Mouse (Mus musculus): ENCODE data around the gene Lasp1. TPM values are rescaled to one million over a fixed set of nuclear protein-coding genes. Genes with fewer than 3 reads are reported as not detected.

Lasp1 gene
- polyA plus RNA-seq, 1 experiment from 2014 or later = 84.0 TPM

- no peak for ATAC-seq (ENCODE audit: low FRiP score, low TSS enrichment)
- H3K27ac ChIP-seq (replicated peaks) = peak overlapping the region; percentile 63
- DNase-seq (ENCODE audit: low spot score) = no peak
- no peaks in the 10 kb centered on the region for H3K9me3 ChIP-seq (ENCODE audit: control insufficient read depth, low read length)
- H3K4me2 ChIP-seq (replicated peaks; ENCODE audit: low read depth) = no peak overlapping the region
- H3K27me3 ChIP-seq (ENCODE audit: control insufficient read depth, insufficient read depth, low read length) = no peaks in the 10 kb centered on the region
- WGBS = 21% methylated on average over 6 of the region's 6 CpGs
- peaks cover 49% of the 10 kb centered on the region for H3K4me1 ChIP-seq (replicated peaks; ENCODE audit: control insufficient read depth, insufficient read depth)
- peaks cover 6% of the 10 kb centered on the region; the same call in 1 of the 2 replicates for H3K36me3 ChIP-seq (ENCODE audit: control insufficient read depth, insufficient read depth, low read length)
- TF ChIP-seq EP300 (optimal IDR thresholded peaks at IDR 0.05) (no peak), CTCF (IDR thresholded peaks at IDR 0.05; ENCODE audit: low read depth) (no peak)
- H3K4me3 ChIP-seq (ENCODE audit: low read depth, low read length) = no peak overlapping the region
- no peak overlapping the region for H3K9ac ChIP-seq (ENCODE audit: low read length)
Measured at GRCm38 (mm10) chr11:97807626-97808025, 8.8 kb downstream of the Lasp1 start.

DNA sequence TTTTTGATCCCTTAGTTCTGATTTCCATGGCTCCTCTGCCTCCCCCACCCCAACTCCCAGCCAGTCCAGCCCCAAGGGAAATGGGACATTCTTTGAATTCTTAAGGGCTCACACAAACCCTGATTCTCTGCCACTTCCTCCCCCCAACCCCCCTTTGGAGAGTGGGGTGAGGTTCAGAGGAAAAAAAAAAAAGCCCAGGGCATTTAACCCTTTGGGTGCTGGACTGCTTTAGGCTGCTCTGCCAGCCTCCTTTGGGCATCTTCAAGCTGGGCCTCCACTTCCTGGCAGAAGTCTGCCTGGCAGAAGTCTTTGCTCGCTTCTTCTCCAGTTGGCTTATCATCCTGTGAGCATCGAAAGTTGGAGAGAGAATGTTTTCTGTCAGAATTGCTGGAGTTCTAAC is 9.3 kb downstream of the Lasp1 start:
- H3K4me1 ChIP-seq (replicated peaks; ENCODE audit: control insufficient read depth, insufficient read depth) = peaks cover 50% of the 10 kb centered on the region
- no peak overlapping the region for H3K9ac ChIP-seq (ENCODE audit: low read length)
- H3K4me3 ChIP-seq (ENCODE audit: low read depth, low read length) = no peak overlapping the region
- H3K4me2 ChIP-seq (replicated peaks; ENCODE audit: low read depth) = no peak overlapping the region
- no peaks in the 10 kb centered on the region for H3K9me3 ChIP-seq (ENCODE audit: control insufficient read depth, low read length)
- DNase-seq (ENCODE audit: low spot score) (no peak), ATAC-seq (ENCODE audit: low FRiP score, low TSS enrichment) (no peak)
- H3K27me3 ChIP-seq (ENCODE audit: control insufficient read depth, insufficient read depth, low read length) = no peaks in the 10 kb centered on the region
- H3K27ac ChIP-seq (replicated peaks) = peak overlapping the region; percentile 63
- peaks cover 6% of the 10 kb centered on the region; the same call in 1 of the 2 replicates for H3K36me3 ChIP-seq (ENCODE audit: control insufficient read depth, insufficient read depth, low read length)
- 46% methylated on average over 2 of the region's 2 CpGs for WGBS
- TF ChIP-seq EP300 (optimal IDR thresholded peaks at IDR 0.05) (peak; percentile 21), CTCF (IDR thresholded peaks at IDR 0.05; ENCODE audit: low read depth) (no peak)

GRCm38 (mm10) chr11:97808621-97809234 is 9.9 kb downstream of the Lasp1 start:
- DNase-seq (ENCODE audit: low spot score) = no peak
- 37% methylated on average over 5 of the region's 5 CpGs for WGBS

GRCm38 (mm10) chr11:97809235-97810121 is 10.7 kb downstream of the Lasp1 start:
- no peak for DNase-seq (ENCODE audit: low spot score)
- 46% methylated on average over 7 of the region's 7 CpGs for WGBS
- H3K4me2 ChIP-seq (replicated peaks; ENCODE audit: low read depth) = no peak overlapping the region

More at GRCm38 (mm10) chr11:97808621-97809234, 9.9 kb downstream of the Lasp1 start:
- H3K4me1 ChIP-seq (replicated peaks; ENCODE audit: control insufficient read depth, insufficient read depth) = peaks cover 50% of the 10 kb centered on the region
- H3K9ac ChIP-seq (ENCODE audit: low read length) = 0 out of 2 replicates have a peak overlapping the region, but pooled peaks have one; percentile 41
- no peaks in the 10 kb centered on the region for H3K9me3 ChIP-seq (ENCODE audit: control insufficient read depth, low read length)
- ATAC-seq (ENCODE audit: low FRiP score, low TSS enrichment) = no peak
- no peak overlapping the region for H3K4me2 ChIP-seq (replicated peaks; ENCODE audit: low read depth)
- no peak overlapping the region for H3K4me3 ChIP-seq (ENCODE audit: low read depth, low read length)
- no peaks in the 10 kb centered on the region for H3K27me3 ChIP-seq (ENCODE audit: control insufficient read depth, insufficient read depth, low read length)
- TF ChIP-seq EP300 (optimal IDR thresholded peaks at IDR 0.05) (no peak), CTCF (IDR thresholded peaks at IDR 0.05; ENCODE audit: low read depth) (no peak)
- H3K27ac ChIP-seq (replicated peaks) = peak overlapping the region; percentile 77; the same call in 1 of the 2 replicates
- peaks cover 6% of the 10 kb centered on the region; the same call in 1 of the 2 replicates for H3K36me3 ChIP-seq (ENCODE audit: control insufficient read depth, insufficient read depth, low read length)

GRCm38 (mm10) chr11:97810356-97810755 is 11.6 kb downstream of the Lasp1 start:
- H3K27me3 ChIP-seq (ENCODE audit: control insufficient read depth, insufficient read depth, low read length) = no peaks in the 10 kb centered on the region
- 40% methylated on average over 7 of the region's 7 CpGs for WGBS
- DNase-seq (ENCODE audit: low spot score) (peak; percentile 88), ATAC-seq (ENCODE audit: low FRiP score, low TSS enrichment) (peak; percentile 81)
- peaks cover 6% of the 10 kb centered on the region; the same call in 1 of the 2 replicates for H3K36me3 ChIP-seq (ENCODE audit: control insufficient read depth, insufficient read depth, low read length)
- no peak overlapping the region for H3K9ac ChIP-seq (ENCODE audit: low read length)
- TF ChIP-seq EP300 (optimal IDR thresholded peaks at IDR 0.05) (no peak), CTCF (IDR thresholded peaks at IDR 0.05; ENCODE audit: low read depth) (no peak)
- peak overlapping the region; percentile 77 for H3K27ac ChIP-seq (replicated peaks)
- peaks cover 37% of the 10 kb centered on the region for H3K4me1 ChIP-seq (replicated peaks; ENCODE audit: control insufficient read depth, insufficient read depth)
- H3K4me3 ChIP-seq (ENCODE audit: low read depth, low read length) = no peak overlapping the region
- no peak overlapping the region for H3K4me2 ChIP-seq (replicated peaks; ENCODE audit: low read depth)
- H3K9me3 ChIP-seq (ENCODE audit: control insufficient read depth, low read length) = no peaks in the 10 kb centered on the region

More at GRCm38 (mm10) chr11:97809235-97810121, 10.7 kb downstream of the Lasp1 start:
- Histone ChIP-seq H3K27me3 (ENCODE audit: control insufficient read depth, insufficient read depth, low read length) (no peaks in the 10 kb centered on the region), H3K27ac (replicated peaks) (peak overlapping the region; percentile 77), H3K4me3 (ENCODE audit: low read depth, low read length) (no peak overlapping the region), H3K36me3 (ENCODE audit: control insufficient read depth, insufficient read depth, low read length) (peaks cover 6% of the 10 kb centered on the region; the same call in 1 of the 2 replicates), H3K9me3 (ENCODE audit: control insufficient read depth, low read length) (no peaks in the 10 kb centered on the region), H3K9ac (ENCODE audit: low read length) (0 out of 2 replicates have a peak overlapping the region, but pooled peaks have one; percentile 41), H3K4me1 (replicated peaks; ENCODE audit: control insufficient read depth, insufficient read depth) (peaks cover 46% of the 10 kb centered on the region)
- TF ChIP-seq CTCF (IDR thresholded peaks at IDR 0.05; ENCODE audit: low read depth) = no peak
- no peak for TF ChIP-seq EP300 (optimal IDR thresholded peaks at IDR 0.05)
- no peak for ATAC-seq (ENCODE audit: low FRiP score, low TSS enrichment)

All from stomach, postnatal 0 days (tissue).